Mouse (Mus musculus): ENCODE results near the gene Ccl25. TPM values are rescaled to one million over a fixed set of nuclear protein-coding genes. Genes with fewer than 3 reads are reported as not detected.

The Ccl25 gene
- total and polyA plus RNA-seq, 3 experiments, result 4.6 to 6.0 (median 5.4) TPM

DNA sequence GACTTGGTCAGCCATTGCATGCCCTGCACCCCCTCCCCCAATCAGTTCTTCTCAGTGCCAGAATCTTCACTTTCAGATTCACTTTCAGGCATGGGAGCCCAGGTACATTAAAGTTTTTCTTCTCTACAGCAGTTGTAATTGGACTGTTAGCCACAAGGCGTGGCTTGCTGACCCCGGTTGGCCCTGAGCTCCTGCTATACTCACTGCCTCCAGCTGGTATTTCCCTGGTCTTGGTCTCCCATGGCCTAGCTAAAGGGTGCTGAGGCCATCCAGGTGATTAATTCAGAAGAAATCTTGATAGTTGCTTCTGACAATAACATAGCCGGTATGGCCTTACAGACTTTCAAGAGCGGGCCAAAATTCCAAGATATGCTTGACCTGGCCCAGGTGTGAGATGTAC is 43.5 kb downstream of the Ccl25 start:
- no peak overlapping the region for H3K27ac ChIP-seq (ENCODE audit: insufficient read depth, low read depth)
- in situ Hi-C loops (cut with MboI; ENCODE audit: low pct_ligation_motif_present, low pct_unique_long_range_greater_than_20kb, low sequenced_read_pairs), result loop anchor here (5.0 to 25.0 kb wide), 3 partner anchors 34 to 656 kb away; partner anchors contain the start of gene Clec4g
- H3K9ac ChIP-seq (ENCODE audit: insufficient read depth, low read depth), result no peak overlapping the region
- H3K9me3 ChIP-seq (replicated peaks; ENCODE audit: low read length), result peaks cover 2% of the 10 kb centered on the region
- DNase-seq (ENCODE audit: extremely low read depth), result no peak
- no peak overlapping the region for H3K4me2 ChIP-seq (ENCODE audit: insufficient read depth, low read depth, poor library complexity, severe bottlenecking)
- no peaks in the 10 kb centered on the region for H3K79me2 ChIP-seq (replicated peaks; ENCODE audit: control insufficient read depth, extremely low read depth, insufficient read depth, poor library complexity, severe bottlenecking)
- H3K4me3 ChIP-seq (replicated peaks in 1 of 3; ENCODE audit: low read depth in 2 of 3, low read length in 2 of 3, poor library complexity in 1 of 3), result no peak overlapping the region
- H3K36me3 ChIP-seq (replicated peaks in 1 of 2; ENCODE audit: control insufficient read depth in 1 of 2, insufficient read depth in 1 of 2, low read length in 1 of 2), result no peaks in the 10 kb centered on the region
- H3K4me1 ChIP-seq (ENCODE audit: control insufficient read depth in 1 of 2, insufficient read depth in 2 of 2), result peaks cover 0 to 8% of the 10 kb centered on the region in 2 experiments; a peak in 1 of 4 replicates
- H3K27me3 ChIP-seq (replicated peaks), result no peaks in the 10 kb centered on the region
- dilution Hi-C loops (cut with MboI; ENCODE audit: extremely low pct_ligation_motif_present, extremely low pct_unique_long_range_greater_than_20kb, low sequenced_read_pairs), result no loop called here
- no peak for TF ChIP-seq USF2 (conservative IDR thresholded peaks at IDR 0.05; ENCODE audit: low read depth, low read length)
- no peak for TF ChIP-seq EP300 (IDR thresholded peaks at IDR 0.05; ENCODE audit: low read length)
- no peak for TF ChIP-seq CTCF (conservative IDR thresholded peaks at IDR 0.05 in 1 of 2, IDR thresholded peaks at IDR 0.05 in 1 of 2; ENCODE audit: low read depth in 2 of 2, low read length in 2 of 2)
- TF ChIP-seq MEF2A (IDR thresholded peaks at IDR 0.05; ENCODE audit: borderline replicate concordance, low read depth, low read length), result no peak
- TF ChIP-seq E2F4 (IDR thresholded peaks at IDR 0.05; ENCODE audit: insufficient replicate concordance, low read depth, low read length), result no peak
- TF ChIP-seq ELF1 (IDR thresholded peaks at IDR 0.05; ENCODE audit: low read depth, low read length), result no peak
- TF ChIP-seq ZMIZ1 (IDR thresholded peaks at IDR 0.05; ENCODE audit: low read depth, low read length), result no peak
- no peak for TF ChIP-seq POLR2AphosphoS2 (IDR thresholded peaks at IDR 0.05; ENCODE audit: low read depth, low read length)
- TF ChIP-seq ZKSCAN1 (IDR thresholded peaks at IDR 0.05; ENCODE audit: borderline replicate concordance, low read depth, low read length), result no peak
- TF ChIP-seq MAZ (IDR thresholded peaks at IDR 0.05; ENCODE audit: low read depth, low read length), result no peak
- no peak for TF ChIP-seq NRF1 (IDR thresholded peaks at IDR 0.05; ENCODE audit: low read depth, low read length)
- no peak for TF ChIP-seq SMC3 (IDR thresholded peaks at IDR 0.05; ENCODE audit: low read depth, low read length)
- no peak for TF ChIP-seq MAFK (IDR thresholded peaks at IDR 0.05; ENCODE audit: insufficient replicate concordance, low read length)
- no peak for TF ChIP-seq CHD2 (IDR thresholded peaks at IDR 0.05; ENCODE audit: low read length)
- no peak for TF ChIP-seq TBP (conservative IDR thresholded peaks at IDR 0.05; ENCODE audit: low read depth, low read length)
- TF ChIP-seq RCOR1 (conservative IDR thresholded peaks at IDR 0.05; ENCODE audit: low read depth, low read length), result no peak
- TF ChIP-seq POLR2A (IDR thresholded peaks at IDR 0.05; ENCODE audit: low read depth, low read length), result no peak
- TF ChIP-seq JUN (IDR thresholded peaks at IDR 0.05; ENCODE audit: insufficient read depth, low read depth, low read length), result no peak
- TF ChIP-seq ETS1 (conservative IDR thresholded peaks at IDR 0.05; ENCODE audit: low read depth, low read length), result no peak
- TF ChIP-seq NELFE (IDR thresholded peaks at IDR 0.05; ENCODE audit: low read depth, low read length), result no peak

DNA sequence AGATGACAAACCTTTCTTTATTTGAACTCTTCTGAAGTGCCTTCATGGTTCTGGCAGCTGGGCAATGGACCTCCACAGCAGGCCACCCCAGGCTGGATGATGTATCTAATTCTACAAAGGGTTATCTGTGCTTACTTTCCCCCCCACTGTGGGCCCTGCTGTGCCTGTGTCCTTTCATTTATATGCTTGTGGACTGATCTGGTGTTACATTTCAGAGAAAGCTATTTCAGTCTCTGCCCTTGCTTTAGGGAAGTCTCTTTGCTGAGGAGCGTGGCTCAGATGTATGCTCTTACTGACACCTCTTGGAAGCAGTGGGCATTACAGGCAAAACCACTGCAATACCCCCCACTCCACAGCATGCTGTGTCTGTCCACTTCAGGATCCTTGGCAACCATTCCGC is 45.1 kb downstream of the Ccl25 start:
- H3K79me2 ChIP-seq (replicated peaks; ENCODE audit: control insufficient read depth, extremely low read depth, insufficient read depth, poor library complexity, severe bottlenecking), result no peaks in the 10 kb centered on the region
- H3K36me3 ChIP-seq (replicated peaks in 1 of 2; ENCODE audit: control insufficient read depth in 1 of 2, insufficient read depth in 1 of 2, low read length in 1 of 2), result no peaks in the 10 kb centered on the region
- H3K9me3 ChIP-seq (replicated peaks; ENCODE audit: low read length), result peaks cover 2% of the 10 kb centered on the region
- no peak overlapping the region for H3K27ac ChIP-seq (ENCODE audit: insufficient read depth, low read depth)
- dilution Hi-C loops (cut with MboI; ENCODE audit: extremely low pct_ligation_motif_present, extremely low pct_unique_long_range_greater_than_20kb, low sequenced_read_pairs), result no loop called here
- peak; percentile 66 for DNase-seq (ENCODE audit: extremely low read depth)
- TF ChIP-seq ZKSCAN1 (IDR thresholded peaks at IDR 0.05; ENCODE audit: borderline replicate concordance, low read depth, low read length) (no peak), USF1 (IDR thresholded peaks at IDR 0.05; ENCODE audit: low read depth, low read length) (no peak), RAD21 (IDR thresholded peaks at IDR 0.05; ENCODE audit: low read depth, low read length) (peak; percentile 92), POLR2AphosphoS2 (IDR thresholded peaks at IDR 0.05; ENCODE audit: low read depth, low read length) (no peak), MYC (IDR thresholded peaks at IDR 0.05; ENCODE audit: low read depth, low read length) (0 out of 2 replicates have a peak, but pooled peaks have one; percentile 32), CTCF (conservative IDR thresholded peaks at IDR 0.05 in 1 of 2, IDR thresholded peaks at IDR 0.05 in 1 of 2; ENCODE audit: low read depth in 2 of 2, low read length in 2 of 2) (peak; percentile 71 to 84), ZC3H11A (IDR thresholded peaks at IDR 0.05; ENCODE audit: low read depth, low read length) (peak; percentile 41), MEF2A (IDR thresholded peaks at IDR 0.05; ENCODE audit: borderline replicate concordance, low read depth, low read length) (0 out of 2 replicates have a peak, but pooled peaks have one; percentile 60), IRF4 (IDR thresholded peaks at IDR 0.05; ENCODE audit: low read depth, low read length) (peak; percentile 24; the same call in 1 of the 2 replicates), KAT2A (IDR thresholded peaks at IDR 0.05; ENCODE audit: insufficient replicate concordance, low read length) (no peak), GABPA (IDR thresholded peaks at IDR 0.05; ENCODE audit: insufficient replicate concordance, low read depth, low read length) (no peak), SMC3 (IDR thresholded peaks at IDR 0.05; ENCODE audit: low read depth, low read length) (peak; percentile 75), RCOR1 (conservative IDR thresholded peaks at IDR 0.05; ENCODE audit: low read depth, low read length) (no peak), ZMIZ1 (IDR thresholded peaks at IDR 0.05; ENCODE audit: low read depth, low read length) (no peak)
- H3K9ac ChIP-seq (ENCODE audit: insufficient read depth, low read depth), result no peak overlapping the region
- no peak overlapping the region for H3K4me3 ChIP-seq (replicated peaks in 1 of 3; ENCODE audit: low read depth in 2 of 3, low read length in 2 of 3, poor library complexity in 1 of 3)
- H3K4me1 ChIP-seq (ENCODE audit: control insufficient read depth in 1 of 2, insufficient read depth in 2 of 2), result peaks cover 0 to 8% of the 10 kb centered on the region in 2 experiments; a peak in 1 of 4 replicates
- H3K27me3 ChIP-seq (replicated peaks), result no peaks in the 10 kb centered on the region
- in situ Hi-C loops (cut with MboI; ENCODE audit: low pct_ligation_motif_present, low pct_unique_long_range_greater_than_20kb, low sequenced_read_pairs), result loop anchor here (25.0 kb wide), 1 partner anchor 658 kb away; the partner anchor contains the start of gene Clec4g
- H3K4me2 ChIP-seq (ENCODE audit: insufficient read depth, low read depth, poor library complexity, severe bottlenecking), result no peak overlapping the region
